Mouse (Mus musculus): ENCODE measurements at regions not wholly inside any gene's neighbourhood (a gene's known extent, or its start where the extent isn't known, plus 50 kb on each side); places are given as distances from the start of the nearest gene placed in this dataset.

DNA sequence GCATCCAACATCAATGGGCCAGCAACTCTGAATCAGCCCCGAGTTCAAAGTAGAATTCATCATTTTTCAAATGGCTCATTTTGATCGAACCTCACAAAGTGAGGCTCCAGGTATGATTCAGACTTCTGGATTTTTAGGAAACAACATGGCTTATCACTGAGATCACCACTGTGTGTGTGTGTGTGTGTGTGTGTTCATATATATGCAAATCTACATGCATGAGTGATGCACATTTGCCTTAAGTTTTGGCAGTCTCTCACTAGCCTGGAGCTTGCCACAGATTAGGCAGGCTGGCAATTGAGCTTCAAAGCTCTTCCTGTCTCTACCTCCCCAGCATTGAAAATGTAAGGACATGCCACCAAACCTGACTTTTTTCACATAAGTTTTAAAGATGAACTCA lies 195.1 kb upstream of the Mindy3 start:
- TF ChIP-seq USF2 (conservative IDR thresholded peaks at IDR 0.05; ENCODE audit: low read depth, low read length) (no peak), ZC3H11A (IDR thresholded peaks at IDR 0.05; ENCODE audit: low read depth, low read length) (no peak), JUN (IDR thresholded peaks at IDR 0.05; ENCODE audit: insufficient read depth, low read depth, low read length) (no peak), USF1 (IDR thresholded peaks at IDR 0.05; ENCODE audit: low read depth, low read length) (no peak), ZNF384 (IDR thresholded peaks at IDR 0.05; ENCODE audit: low read depth, low read length) (no peak), MXI1 (IDR thresholded peaks at IDR 0.05; ENCODE audit: low read depth, low read length) (no peak), ETS1 (conservative IDR thresholded peaks at IDR 0.05; ENCODE audit: low read depth, low read length) (no peak), GABPA (IDR thresholded peaks at IDR 0.05; ENCODE audit: insufficient replicate concordance, low read depth, low read length) (no peak), BHLHE40 (IDR thresholded peaks at IDR 0.05; ENCODE audit: low read depth, low read length) (no peak), NRF1 (IDR thresholded peaks at IDR 0.05; ENCODE audit: low read depth, low read length) (no peak), ELF1 (IDR thresholded peaks at IDR 0.05; ENCODE audit: low read depth, low read length) (no peak), E2F4 (IDR thresholded peaks at IDR 0.05; ENCODE audit: insufficient replicate concordance, low read depth, low read length) (no peak), TCF12 (IDR thresholded peaks at IDR 0.05; ENCODE audit: low read depth, low read length) (no peak), MEF2A (IDR thresholded peaks at IDR 0.05; ENCODE audit: borderline replicate concordance, low read depth, low read length) (no peak), SIN3A (IDR thresholded peaks at IDR 0.05; ENCODE audit: low read length) (no peak), MYC (IDR thresholded peaks at IDR 0.05; ENCODE audit: low read depth, low read length) (no peak), MAX (IDR thresholded peaks at IDR 0.05; ENCODE audit: low read length) (no peak), POLR2AphosphoS2 (IDR thresholded peaks at IDR 0.05; ENCODE audit: low read depth, low read length) (no peak)
- dilution Hi-C loops (cut with MboI; ENCODE audit: extremely low pct_ligation_motif_present, extremely low pct_unique_long_range_greater_than_20kb, low sequenced_read_pairs) (no loop called here), in situ Hi-C loops (cut with MboI; ENCODE audit: low pct_ligation_motif_present, low pct_unique_long_range_greater_than_20kb, low sequenced_read_pairs) (no loop called here)
- H3K79me2 ChIP-seq (replicated peaks; ENCODE audit: control insufficient read depth, extremely low read depth, insufficient read depth, poor library complexity, severe bottlenecking) = no peaks in the 10 kb centered on the region
- H3K27me3 ChIP-seq (replicated peaks) = no peaks in the 10 kb centered on the region
- no peaks in the 10 kb centered on the region for H3K9me3 ChIP-seq (replicated peaks; ENCODE audit: low read length)
- DNase-seq (ENCODE audit: extremely low read depth) = no peak
- no peak overlapping the region for H3K9ac ChIP-seq (ENCODE audit: insufficient read depth, low read depth)
- H3K36me3 ChIP-seq (replicated peaks in 1 of 2; ENCODE audit: control insufficient read depth in 1 of 2, insufficient read depth in 1 of 2, low read length in 1 of 2) = no peaks in the 10 kb centered on the region
- no peaks in the 10 kb centered on the region for H3K4me1 ChIP-seq (ENCODE audit: control insufficient read depth in 1 of 2, insufficient read depth in 2 of 2)
- H3K4me3 ChIP-seq (replicated peaks in 1 of 3; ENCODE audit: low read depth in 2 of 3, low read length in 2 of 3, poor library complexity in 1 of 3) = no peak overlapping the region
- no peak overlapping the region for H3K27ac ChIP-seq (ENCODE audit: insufficient read depth, low read depth)
- H3K4me2 ChIP-seq (ENCODE audit: insufficient read depth, low read depth, poor library complexity, severe bottlenecking) = no peak overlapping the region

DNA sequence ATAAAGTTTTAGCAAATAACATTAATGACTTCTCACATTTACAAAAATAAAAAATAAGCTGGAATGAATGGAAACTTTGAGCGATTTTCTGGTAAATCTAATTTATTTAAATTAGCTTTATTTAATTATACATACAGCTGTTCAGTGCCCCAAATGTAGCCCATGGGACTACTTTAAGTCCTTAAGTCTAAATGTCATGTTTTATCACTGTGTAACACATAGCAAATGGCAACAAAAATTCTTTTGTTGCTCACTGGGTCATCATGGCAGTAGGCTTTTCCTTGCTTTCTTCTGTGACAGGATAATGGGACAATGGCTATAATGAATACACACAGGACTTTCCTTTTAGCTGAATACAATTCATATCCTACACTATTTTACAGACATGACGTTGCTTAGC lies 194.6 kb upstream of the Mindy3 start:
- no peaks in the 10 kb centered on the region for H3K27me3 ChIP-seq (replicated peaks)
- no peak overlapping the region for H3K4me3 ChIP-seq (replicated peaks in 1 of 3; ENCODE audit: low read depth in 2 of 3, low read length in 2 of 3, poor library complexity in 1 of 3)
- H3K79me2 ChIP-seq (replicated peaks; ENCODE audit: control insufficient read depth, extremely low read depth, insufficient read depth, poor library complexity, severe bottlenecking) = no peaks in the 10 kb centered on the region
- H3K9ac ChIP-seq (ENCODE audit: insufficient read depth, low read depth) = no peak overlapping the region
- H3K4me2 ChIP-seq (ENCODE audit: insufficient read depth, low read depth, poor library complexity, severe bottlenecking) = no peak overlapping the region
- dilution Hi-C loops (cut with MboI; ENCODE audit: extremely low pct_ligation_motif_present, extremely low pct_unique_long_range_greater_than_20kb, low sequenced_read_pairs) (no loop called here), in situ Hi-C loops (cut with MboI; ENCODE audit: low pct_ligation_motif_present, low pct_unique_long_range_greater_than_20kb, low sequenced_read_pairs) (no loop called here)
- DNase-seq (ENCODE audit: extremely low read depth) = no peak
- TF ChIP-seq MAZ (IDR thresholded peaks at IDR 0.05; ENCODE audit: low read depth, low read length) (no peak), ZC3H11A (IDR thresholded peaks at IDR 0.05; ENCODE audit: low read depth, low read length) (no peak), POLR2AphosphoS2 (IDR thresholded peaks at IDR 0.05; ENCODE audit: low read depth, low read length) (no peak), NRF1 (IDR thresholded peaks at IDR 0.05; ENCODE audit: low read depth, low read length) (no peak), POLR2A (IDR thresholded peaks at IDR 0.05; ENCODE audit: low read depth, low read length) (no peak), JUND (conservative IDR thresholded peaks at IDR 0.05; ENCODE audit: low read depth, low read length) (no peak), UBTF (IDR thresholded peaks at IDR 0.05; ENCODE audit: low read depth, low read length) (no peak), NELFE (IDR thresholded peaks at IDR 0.05; ENCODE audit: low read depth, low read length) (no peak), ZKSCAN1 (IDR thresholded peaks at IDR 0.05; ENCODE audit: borderline replicate concordance, low read depth, low read length) (no peak), USF1 (IDR thresholded peaks at IDR 0.05; ENCODE audit: low read depth, low read length) (no peak), CHD1 (IDR thresholded peaks at IDR 0.05; ENCODE audit: low read depth, low read length) (no peak), RAD21 (IDR thresholded peaks at IDR 0.05; ENCODE audit: low read depth, low read length) (no peak), SMC3 (IDR thresholded peaks at IDR 0.05; ENCODE audit: low read depth, low read length) (no peak), CTCF (conservative IDR thresholded peaks at IDR 0.05 in 1 of 2, IDR thresholded peaks at IDR 0.05 in 1 of 2; ENCODE audit: low read depth in 2 of 2, low read length in 2 of 2) (no peak), TCF12 (IDR thresholded peaks at IDR 0.05; ENCODE audit: low read depth, low read length) (no peak)
- no peak overlapping the region for H3K27ac ChIP-seq (ENCODE audit: insufficient read depth, low read depth)
- no peaks in the 10 kb centered on the region for H3K4me1 ChIP-seq (ENCODE audit: control insufficient read depth in 1 of 2, insufficient read depth in 2 of 2)
- no peaks in the 10 kb centered on the region for H3K9me3 ChIP-seq (replicated peaks; ENCODE audit: low read length)
- no peaks in the 10 kb centered on the region for H3K36me3 ChIP-seq (replicated peaks in 1 of 2; ENCODE audit: control insufficient read depth in 1 of 2, insufficient read depth in 1 of 2, low read length in 1 of 2)

Data from CH12.LX (cell line).